Mouse (Mus musculus) neural tube, embryonic 11.5 days (tissue): ENCODE measurements around the gene Tm9sf4. TPM values are rescaled to one million over a fixed set of nuclear protein-coding genes. Genes with fewer than 3 reads are reported as not detected.

ENCODE experiments used
- ATAC-seq: fragments of 200-750 bp; cut with Nextera tagmentation; 2 replicates; pipeline ENCODE4 v1.8.0; 2017; ENCODE audit warnings: moderate number of reproducible peaks, mild to moderate bottlenecking, moderate TSS enrichment, moderate library complexity; ENCODE audit not compliant: insufficient read depth, low FRiP score, low TSS enrichment
- DNase-seq: peaks from one replicate; pipeline ENCODE4 v3.0.0-alpha.2; 2015; ENCODE audit warnings: low spot score
- H3K27ac ChIP-seq: fragments of 300-500 bp; sonication (generic); 2 replicates; pipeline ENCODE4 v1.5.1; 2014; ENCODE audit warnings: low read depth, mild to moderate bottlenecking, low read length
- H3K27me3 ChIP-seq: fragments of 300-500 bp; sonication (generic); 2 replicates; pipeline ENCODE4 v1.6.1; 2014; ENCODE audit warnings: mild to moderate bottlenecking, low read length, mixed read lengths; ENCODE audit not compliant: control insufficient read depth, insufficient read depth
- H3K36me3 ChIP-seq: fragments of 300-500 bp; sonication (generic); 2 replicates; pipeline ENCODE4 v1.6.1; 2014; ENCODE audit warnings: mild to moderate bottlenecking, low read length, moderate library complexity, mixed read lengths; ENCODE audit not compliant: control insufficient read depth, insufficient read depth
- H3K4me1 ChIP-seq: fragments of 300-500 bp; sonication (generic); 2 replicates; pipeline ENCODE4 v1.6.1; 2014; ENCODE audit warnings: low read length, mixed read lengths; ENCODE audit not compliant: control insufficient read depth, insufficient read depth
- H3K4me2 ChIP-seq: fragments of 300-500 bp; sonication (generic); 2 replicates; pipeline ENCODE4 v1.6.1; 2014; ENCODE audit warnings: low read depth, mild to moderate bottlenecking, moderate library complexity
- H3K4me3 ChIP-seq: fragments of 300-500 bp; sonication (generic); 2 replicates; pipeline ENCODE4 v1.5.1; 2014; ENCODE audit warnings: low read depth, low read length
- H3K9ac ChIP-seq: fragments of 300-500 bp; sonication (generic); 2 replicates; pipeline ENCODE4 v1.6.1; 2014; ENCODE audit warnings: mild to moderate bottlenecking, low read length
- H3K9me3 ChIP-seq: fragments of 300-500 bp; sonication (generic); 2 replicates; pipeline ENCODE4 v1.6.1; 2016; ENCODE audit warnings: low read length; ENCODE audit not compliant: control insufficient read depth
- WGBS: fragments of 180-500 bp; shearing (Covaris S2); extraction: QIAGEN DNeasy Blood & Tissue Kit; methylation state at CpG from one replicate; pipeline ENCODE4 v1.1.7; 2014; 5-methylcytosine and 5-hydroxymethylcytosine counted together
- polyA plus RNA-seq: library from polyadenylated mRNA; unstranded; fragments of >200 nt; fragmentation: Nextera tagmentation; extraction: Ambion mirVana; gene quantifications from 2 replicates; pipeline ENCODE4 v1.2.1, GENCODE M21; 2014

The Tm9sf4 gene
- polyA plus RNA-seq, 1 experiment from 2014 or later = 83.3 TPM

DNA sequence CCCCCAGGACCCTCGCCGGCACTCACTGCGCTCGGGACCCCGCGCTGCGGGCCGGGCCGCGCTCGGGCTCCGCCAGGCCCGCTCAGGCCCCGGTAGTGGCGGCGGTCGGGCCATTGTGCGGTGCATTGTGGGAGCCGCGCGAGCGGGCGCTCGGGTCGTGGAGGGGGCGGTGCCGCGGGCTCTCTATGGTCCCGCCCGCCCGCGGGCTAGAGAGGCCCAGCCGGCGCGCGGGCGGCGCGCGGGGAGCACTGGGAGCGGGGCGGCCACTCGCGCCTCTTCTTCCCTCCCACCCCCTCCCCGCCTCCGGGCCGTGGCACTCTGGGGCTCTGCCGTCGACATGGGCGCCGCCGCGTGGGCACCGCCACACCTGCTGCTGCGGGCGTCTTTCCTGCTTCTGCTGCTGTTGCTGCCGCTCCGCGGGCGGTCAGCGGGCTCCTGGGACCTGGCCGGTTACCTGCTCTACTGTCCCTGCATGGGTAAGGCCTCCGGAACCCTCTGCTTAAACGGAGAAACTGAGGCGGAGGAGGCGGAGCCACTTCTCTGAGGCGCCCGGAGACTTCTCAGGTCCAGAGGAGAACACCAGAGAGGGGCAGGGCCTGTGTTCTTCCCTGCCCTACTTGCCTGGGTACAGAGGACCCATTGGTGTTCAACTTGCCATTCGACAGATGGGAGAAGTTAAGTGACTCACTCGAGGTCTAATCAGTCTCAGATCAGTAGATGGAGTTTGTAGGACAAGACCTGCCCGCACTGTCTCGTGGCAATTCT, 80.3 kb downstream of the Tm9sf4 start, which contains the start of the genes Plagl2 and Pofut1:
Gene Plagl2, minus strand, starts transcription at position 177 of the 765 bp plus-strand sequence.
Gene Pofut1, plus strand, starts transcription at position 284 of the 765 bp plus-strand sequence.
- DNase-seq (peak; percentile 94), ATAC-seq (peak; percentile 97)
- Histone ChIP-seq H3K9me3 (no peaks in the 10 kb centered on the region), H3K4me2 (peak within 1 kb of the TSS; percentile 79), H3K9ac (peak within 1 kb of the TSS; percentile 98), H3K27ac (peak within 1 kb of the TSS; percentile 88), H3K36me3 (no peaks in the 10 kb centered on the region), H3K4me3 (peak within 1 kb of the TSS; percentile 98), H3K4me1 (peaks cover 11% of the 10 kb centered on the region), H3K27me3 (no peaks in the 10 kb centered on the region)
- 0% methylated on average over 31 of the region's 72 CpGs for WGBS

DNA sequence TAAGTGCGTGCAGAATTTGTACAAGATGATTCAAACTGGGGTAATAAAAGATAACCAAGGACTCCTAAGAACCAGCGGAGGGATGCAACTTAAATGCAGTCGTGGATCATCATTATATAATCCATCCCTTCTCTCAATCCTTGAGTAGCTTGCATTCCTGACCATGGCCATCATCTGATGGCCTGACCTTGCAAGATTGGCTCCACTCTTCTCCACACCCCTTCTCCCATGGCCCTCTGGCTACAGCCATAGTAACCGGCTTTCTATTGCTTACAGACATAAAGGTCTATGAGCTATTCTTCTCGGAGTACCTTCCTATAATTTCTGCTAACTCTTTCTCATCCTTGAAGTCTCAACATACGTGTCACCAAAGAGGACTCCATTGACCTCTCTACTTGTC, 81.1 kb downstream of the Tm9sf4 start:
- 70% methylated on average over 6 of the region's 6 CpGs for WGBS
- ATAC-seq (no peak), DNase-seq (no peak)
- peak overlapping the region; percentile 98 for H3K4me3 ChIP-seq
- peak overlapping the region; percentile 79 for H3K4me2 ChIP-seq
- H3K27me3 ChIP-seq = no peaks in the 10 kb centered on the region
- H3K9ac ChIP-seq = peak overlapping the region; percentile 98
- no peaks in the 10 kb centered on the region for H3K36me3 ChIP-seq
- H3K9me3 ChIP-seq = no peaks in the 10 kb centered on the region
- no peak overlapping the region for H3K27ac ChIP-seq
- H3K4me1 ChIP-seq = peaks cover 11% of the 10 kb centered on the region

DNA sequence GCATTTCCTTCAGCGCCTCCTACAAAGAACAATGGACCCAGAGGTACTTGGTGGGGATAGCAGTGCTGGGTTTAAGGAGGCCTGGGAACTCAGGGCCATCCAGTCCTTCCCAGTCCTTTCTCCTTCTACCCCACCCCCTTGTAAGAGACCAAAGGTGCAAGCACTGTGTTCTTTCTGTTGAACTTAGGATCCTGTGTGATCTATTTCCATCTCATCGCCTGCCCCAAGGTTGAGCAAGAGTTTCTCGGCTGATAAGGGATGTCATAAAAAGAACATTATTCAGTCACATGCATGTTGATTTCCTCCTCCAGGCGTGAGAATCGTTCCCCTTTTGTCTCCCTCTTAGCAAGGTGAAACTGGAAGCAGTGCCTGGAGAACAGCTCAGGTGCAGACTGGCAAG, 88.6 kb downstream of the Tm9sf4 start:
- H3K27ac ChIP-seq = no peak overlapping the region
- H3K4me2 ChIP-seq = no peak overlapping the region
- H3K4me3 ChIP-seq = no peak overlapping the region
- no peaks in the 10 kb centered on the region for H3K9me3 ChIP-seq
- no peaks in the 10 kb centered on the region for H3K4me1 ChIP-seq
- no peak for ATAC-seq
- WGBS = 91% methylated on average over 5 of the region's 5 CpGs
- no peak overlapping the region for H3K9ac ChIP-seq
- H3K27me3 ChIP-seq = no peaks in the 10 kb centered on the region
- peaks cover 4% of the 10 kb centered on the region; the same call in 1 of the 2 replicates for H3K36me3 ChIP-seq
- no peak for DNase-seq

DNA sequence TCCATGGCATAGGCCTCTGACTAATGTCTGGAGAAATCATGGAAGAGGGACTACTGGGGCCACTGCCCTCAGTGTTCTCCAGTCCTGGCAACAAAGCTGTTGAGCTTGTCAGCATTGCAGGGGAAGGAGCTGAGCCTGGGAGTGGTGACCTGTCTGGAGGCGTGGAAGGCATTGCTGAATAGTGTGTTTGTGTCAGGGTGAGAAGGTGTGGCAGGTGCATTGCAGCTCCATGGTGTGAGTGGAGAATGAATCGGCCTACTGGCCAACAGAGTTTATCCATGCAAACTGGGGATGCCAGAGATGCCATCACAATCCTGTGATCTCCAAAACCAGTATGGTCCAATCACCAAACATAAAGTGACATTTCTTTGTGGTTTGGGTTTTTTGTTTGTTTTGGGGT, 95.5 kb downstream of the Tm9sf4 start:
- Histone ChIP-seq H3K4me3 (no peak overlapping the region), H3K9me3 (no peaks in the 10 kb centered on the region), H3K27me3 (no peaks in the 10 kb centered on the region), H3K9ac (no peak overlapping the region), H3K4me2 (no peak overlapping the region), H3K4me1 (no peaks in the 10 kb centered on the region), H3K36me3 (peaks cover 8% of the 10 kb centered on the region), H3K27ac (no peak overlapping the region)
- WGBS = 82% methylated on average over 2 of the region's 2 CpGs
- no peak for DNase-seq
- ATAC-seq = no peak

DNA sequence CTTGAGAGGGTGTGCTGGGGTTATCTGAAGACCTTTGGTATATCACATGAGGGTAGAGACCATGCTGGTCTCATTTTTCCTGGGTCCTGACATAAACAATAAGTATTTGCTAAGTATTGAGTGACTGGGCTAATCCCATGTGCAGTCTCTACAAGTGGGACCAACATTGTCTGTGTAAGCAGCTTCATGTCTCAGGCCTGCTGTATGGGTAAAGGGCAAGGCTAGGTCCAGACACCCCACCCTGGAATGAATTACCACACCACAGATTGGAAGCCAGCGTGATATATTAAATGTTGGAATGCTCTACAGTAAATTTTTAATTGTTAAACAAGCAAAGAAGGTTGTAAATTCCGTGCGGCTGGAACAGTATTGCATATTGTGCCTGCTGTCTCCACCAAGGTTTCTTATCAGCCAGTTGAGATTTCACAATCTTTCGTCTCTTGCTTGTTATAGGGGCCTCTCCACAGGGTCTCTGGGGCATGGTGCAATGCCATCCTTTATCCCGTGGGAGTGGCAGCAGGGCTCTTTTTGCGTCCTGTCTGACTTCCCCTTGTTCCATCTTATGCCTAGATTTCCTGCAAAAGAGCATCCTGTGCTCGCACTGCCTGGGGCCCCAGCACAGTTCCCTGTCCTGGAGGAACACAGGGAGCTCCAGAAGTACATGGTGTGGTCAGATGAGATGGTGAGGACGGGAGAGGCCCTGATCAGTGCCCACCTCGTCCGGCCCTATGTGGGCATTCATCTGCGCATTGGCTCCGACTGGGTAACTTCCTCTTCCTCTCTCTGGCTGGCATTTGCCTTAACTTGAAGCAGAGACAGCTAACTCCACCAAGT, 98.1 kb downstream of the Tm9sf4 start:
- Histone ChIP-seq H3K27me3 (no peaks in the 10 kb centered on the region), H3K9ac (no peak overlapping the region), H3K4me3 (no peak overlapping the region), H3K4me1 (no peaks in the 10 kb centered on the region), H3K9me3 (no peaks in the 10 kb centered on the region), H3K27ac (no peak overlapping the region), H3K36me3 (peaks cover 14% of the 10 kb centered on the region), H3K4me2 (no peak overlapping the region)
- no peak for ATAC-seq
- DNase-seq = no peak
- 85% methylated on average over 12 of the region's 12 CpGs for WGBS

Other genes starting within 250 kb of the Tm9sf4 start
- gene Mylk2, start 250.0 kb upstream of the Tm9sf4 start, polyA plus RNA-seq = not detected in 2 replicates
- 0.46 and 1.2 TPM in 2 replicates for gene Foxs1, start 228.1 kb upstream of the Tm9sf4 start, polyA plus RNA-seq
- gene Dusp15, start 209.6 kb upstream of the Tm9sf4 start, polyA plus RNA-seq = 1.4 TPM in 2 replicates
- 1.6 and 1.7 TPM in 2 replicates for gene Ttll9, start 198.8 kb upstream of the Tm9sf4 start, polyA plus RNA-seq
- 84.9 and 102 TPM in 2 replicates for gene Pdrg1, start 145.9 kb upstream of the Tm9sf4 start, polyA plus RNA-seq
- 0.59 and 0.99 TPM in 2 replicates for gene Xkr7, start 129.5 kb upstream of the Tm9sf4 start, polyA plus RNA-seq
- gene Ccm2l, start 95.3 kb upstream of the Tm9sf4 start, polyA plus RNA-seq = 1.4 and 1.5 TPM in 2 replicates
- gene Hck, start 52.8 kb upstream of the Tm9sf4 start, polyA plus RNA-seq = 1.8 and 2.0 TPM in 2 replicates
- gene Tspyl3, start 64.1 kb downstream of the Tm9sf4 start, polyA plus RNA-seq = 6.0 and 7.6 TPM in 2 replicates
- gene Plagl2, start 80.1 kb downstream of the Tm9sf4 start, polyA plus RNA-seq = 33.1 and 34.0 TPM in 2 replicates
- gene Pofut1, start 80.2 kb downstream of the Tm9sf4 start, polyA plus RNA-seq = 5.4 and 6.3 TPM in 2 replicates
- gene Kif3b, start 130.1 kb downstream of the Tm9sf4 start, polyA plus RNA-seq = 7.7 and 8.6 TPM in 2 replicates
- 20.7 and 24.6 TPM in 2 replicates for gene Asxl1, start 184.5 kb downstream of the Tm9sf4 start, polyA plus RNA-seq